Mouse (Mus musculus): ENCODE data around the gene Mcemp1. TPM values are rescaled to one million over a fixed set of nuclear protein-coding genes. Genes with fewer than 3 reads are reported as not detected.

Gene Mcemp1
- polyA plus RNA-seq, 1 experiment: 0.10 TPM

GRCm38 (mm10) chr8:3710312-3710711 lies 44.8 kb downstream of the Mcemp1 start:
- H3K27me3 ChIP-seq (replicated peaks): peaks cover 9% of the 10 kb centered on the region
- no peak for TF ChIP-seq GATA1 (IDR thresholded peaks at IDR 0.05; ENCODE audit: borderline replicate concordance, low read length)
- no peak for TF ChIP-seq FLI1 (IDR thresholded peaks at IDR 0.05; ENCODE audit: low read length)
- no peaks in the 10 kb centered on the region for H3K36me3 ChIP-seq (replicated peaks; ENCODE audit: low read length)
- peaks cover 67% of the 10 kb centered on the region for H3K4me1 ChIP-seq
- peak overlapping the region; percentile 14 for H3K4me3 ChIP-seq (replicated peaks)
- H3K9me3 ChIP-seq: no peaks in the 10 kb centered on the region

GRCm38 (mm10) chr8:3711646-3712045 lies 46.1 kb downstream of the Mcemp1 start:
- Histone ChIP-seq H3K4me3 (replicated peaks) (peak overlapping the region; percentile 84), H3K4me1 (peaks cover 59% of the 10 kb centered on the region), H3K9me3 (no peaks in the 10 kb centered on the region), H3K36me3 (replicated peaks; ENCODE audit: low read length) (no peaks in the 10 kb centered on the region), H3K27me3 (replicated peaks) (peaks cover 11% of the 10 kb centered on the region)
- TF ChIP-seq FLI1 (IDR thresholded peaks at IDR 0.05; ENCODE audit: low read length) (no peak), GATA1 (IDR thresholded peaks at IDR 0.05; ENCODE audit: borderline replicate concordance, low read length) (no peak; the same call in 2 of the 3 replicates)

GRCm38 (mm10) chr8:3717321-3717954 lies 51.9 kb downstream of the Mcemp1 start:
- peaks cover 5% of the 10 kb centered on the region for H3K27me3 ChIP-seq (replicated peaks)
- no peak overlapping the region for H3K4me3 ChIP-seq (replicated peaks)
- TF ChIP-seq FLI1 (IDR thresholded peaks at IDR 0.05; ENCODE audit: low read length): no peak
- no peak for TF ChIP-seq GATA1 (IDR thresholded peaks at IDR 0.05; ENCODE audit: borderline replicate concordance, low read length)
- H3K9me3 ChIP-seq: no peaks in the 10 kb centered on the region
- peaks cover 44% of the 10 kb centered on the region for H3K4me1 ChIP-seq
- H3K36me3 ChIP-seq (replicated peaks; ENCODE audit: low read length): no peaks in the 10 kb centered on the region

GRCm38 (mm10) chr8:3718559-3718958 lies 53.0 kb downstream of the Mcemp1 start:
- peak overlapping the region; percentile 7 for H3K4me3 ChIP-seq (replicated peaks)
- no peaks in the 10 kb centered on the region for H3K36me3 ChIP-seq (replicated peaks; ENCODE audit: low read length)
- peaks cover 5% of the 10 kb centered on the region for H3K27me3 ChIP-seq (replicated peaks)
- no peaks in the 10 kb centered on the region for H3K9me3 ChIP-seq
- TF ChIP-seq GATA1 (IDR thresholded peaks at IDR 0.05; ENCODE audit: borderline replicate concordance, low read length): no peak
- TF ChIP-seq FLI1 (IDR thresholded peaks at IDR 0.05; ENCODE audit: low read length): no peak
- peaks cover 44% of the 10 kb centered on the region for H3K4me1 ChIP-seq

Other genes starting within 250 kb of the Mcemp1 start
- 2.8 and 3.7 TPM in 2 replicates for gene Pex11g, start 198.1 kb upstream of the Mcemp1 start, polyA plus RNA-seq (2012; ENCODE audit: insufficient read depth, low replicate concordance)
- not detected in 2 replicates for gene Tex45, start 194.9 kb upstream of the Mcemp1 start, polyA plus RNA-seq (2012; ENCODE audit: insufficient read depth, low replicate concordance)
- gene Zfp358, start 172.6 kb upstream of the Mcemp1 start, polyA plus RNA-seq (2012; ENCODE audit: insufficient read depth, low replicate concordance): 19.3 and 36.7 TPM in 2 replicates
- 142 and 183 TPM in 2 replicates for gene Mcoln1, start 165.3 kb upstream of the Mcemp1 start, polyA plus RNA-seq (2012; ENCODE audit: insufficient read depth, low replicate concordance)
- 13.8 and 16.2 TPM in 2 replicates for gene Pnpla6, start 150.4 kb upstream of the Mcemp1 start, polyA plus RNA-seq (2012; ENCODE audit: insufficient read depth, low replicate concordance)
- not detected in 2 replicates for gene C330021F23Rik, start 97.8 kb upstream of the Mcemp1 start, polyA plus RNA-seq (2012; ENCODE audit: insufficient read depth, low replicate concordance)
- gene Camsap3, start 78.5 kb upstream of the Mcemp1 start, polyA plus RNA-seq (2012; ENCODE audit: insufficient read depth, low replicate concordance): 0.36 TPM in 1 of 2 replicates, not detected in the other
- gene Xab2, start 44.4 kb upstream of the Mcemp1 start, polyA plus RNA-seq (2012; ENCODE audit: insufficient read depth, low replicate concordance): 35.4 and 48.4 TPM in 2 replicates
- 58.2 and 85.9 TPM in 2 replicates for gene Pet100, start 44.2 kb upstream of the Mcemp1 start, polyA plus RNA-seq (2012; ENCODE audit: insufficient read depth, low replicate concordance)
- gene Pcp2, start 40.2 kb upstream of the Mcemp1 start, polyA plus RNA-seq (2012; ENCODE audit: insufficient read depth, low replicate concordance): 11.1 TPM in 1 of 2 replicates, not detected in the other
- 533 and 675 TPM in 2 replicates for gene Stxbp2, start 34.8 kb upstream of the Mcemp1 start, polyA plus RNA-seq (2012; ENCODE audit: insufficient read depth, low replicate concordance)
- 0.39 TPM in 1 of 2 replicates, not detected in the other for gene Retn, start 10.0 kb upstream of the Mcemp1 start, polyA plus RNA-seq (2012; ENCODE audit: insufficient read depth, low replicate concordance)
- 2.8 TPM in 1 of 2 replicates, not detected in the other for gene Fcor, start 6.6 kb downstream of the Mcemp1 start, polyA plus RNA-seq (2012; ENCODE audit: insufficient read depth, low replicate concordance)
- gene Trappc5, start 10.5 kb downstream of the Mcemp1 start, polyA plus RNA-seq (2012; ENCODE audit: insufficient read depth, low replicate concordance): 10.6 and 25.8 TPM in 2 replicates
- gene Fcer2a, start 28.4 kb downstream of the Mcemp1 start, polyA plus RNA-seq (2012; ENCODE audit: insufficient read depth, low replicate concordance): 0.07 TPM in 1 of 2 replicates, not detected in the other
- gene Clec4g, start 54.9 kb downstream of the Mcemp1 start, polyA plus RNA-seq (2012; ENCODE audit: insufficient read depth, low replicate concordance): 1.2 and 11.6 TPM in 2 replicates
- gene Cd209a, start 83.2 kb downstream of the Mcemp1 start, polyA plus RNA-seq (2012; ENCODE audit: insufficient read depth, low replicate concordance): not detected in 2 replicates
- gene Cd209e, start 188.6 kb downstream of the Mcemp1 start, polyA plus RNA-seq (2012; ENCODE audit: insufficient read depth, low replicate concordance): not detected in 2 replicates
- not detected in 2 replicates for gene Cd209d, start 212.8 kb downstream of the Mcemp1 start, polyA plus RNA-seq (2012; ENCODE audit: insufficient read depth, low replicate concordance)

All from megakaryocyte, embryonic 14.5 days (primary cell).